Mouse (Mus musculus) urinary bladder, adult 2 months (tissue): ENCODE measurements around the gene Numb. TPM values are rescaled to one million over a fixed set of nuclear protein-coding genes. Genes with fewer than 3 reads are reported as not detected.
"Not testable (repeated sequence)": the region's sequence is repeated elsewhere in the genome, so short reads cannot be mapped to it uniquely, and the experiment has no call there.

Experiments used
- DNase-seq: peaks from one replicate; pipeline ENCODE4 v3.0.0; 2022; ENCODE audit warnings: low spot score
- polyA plus RNA-seq: library from polyadenylated mRNA; depleted of rRNA; stranded (reverse); fragments of >200 nt; gene quantifications from 2 replicates; pipeline ENCODE4 v1.2.3, GENCODE M21; 2012

Gene Numb
- polyA plus RNA-seq, 1 experiment: 59.7 TPM

DNA sequence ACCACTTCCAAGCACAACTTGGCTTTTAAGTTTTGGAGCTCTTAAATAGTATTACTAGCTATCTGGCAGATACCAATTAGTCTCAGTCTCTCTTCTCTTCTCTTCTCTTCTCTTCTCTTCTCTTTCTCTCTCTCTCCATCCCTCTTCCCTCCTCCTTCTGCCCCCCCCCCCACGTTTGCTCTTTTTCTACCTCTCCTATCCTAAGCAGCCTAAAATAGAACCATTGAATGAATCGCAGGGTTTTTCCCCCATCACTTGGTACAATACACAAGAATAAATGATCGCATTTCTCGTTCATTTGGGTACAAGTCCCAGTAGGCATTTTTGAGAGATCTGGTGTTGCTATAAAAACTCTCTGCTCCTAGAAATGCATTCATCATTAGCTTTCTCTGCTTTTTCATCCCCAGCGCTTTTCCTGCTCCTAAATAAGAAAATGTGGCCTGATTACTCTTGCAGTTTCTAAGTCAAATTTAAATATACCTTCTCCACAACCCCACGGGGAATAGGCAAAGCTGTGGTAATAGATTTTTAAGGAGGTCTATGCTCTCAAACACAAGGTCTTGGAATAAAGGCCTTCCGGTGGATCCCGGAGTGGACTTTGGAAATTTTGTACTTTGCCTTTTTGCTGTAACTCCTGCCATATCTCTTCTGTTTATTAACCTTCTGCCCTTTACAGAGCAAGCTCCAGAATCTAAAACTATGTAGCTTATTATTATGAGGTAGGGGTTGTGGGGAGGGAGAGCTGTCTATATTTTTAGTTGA lies 1.2 kb upstream of the Numb start:
- no peak for DNase-seq

DNA sequence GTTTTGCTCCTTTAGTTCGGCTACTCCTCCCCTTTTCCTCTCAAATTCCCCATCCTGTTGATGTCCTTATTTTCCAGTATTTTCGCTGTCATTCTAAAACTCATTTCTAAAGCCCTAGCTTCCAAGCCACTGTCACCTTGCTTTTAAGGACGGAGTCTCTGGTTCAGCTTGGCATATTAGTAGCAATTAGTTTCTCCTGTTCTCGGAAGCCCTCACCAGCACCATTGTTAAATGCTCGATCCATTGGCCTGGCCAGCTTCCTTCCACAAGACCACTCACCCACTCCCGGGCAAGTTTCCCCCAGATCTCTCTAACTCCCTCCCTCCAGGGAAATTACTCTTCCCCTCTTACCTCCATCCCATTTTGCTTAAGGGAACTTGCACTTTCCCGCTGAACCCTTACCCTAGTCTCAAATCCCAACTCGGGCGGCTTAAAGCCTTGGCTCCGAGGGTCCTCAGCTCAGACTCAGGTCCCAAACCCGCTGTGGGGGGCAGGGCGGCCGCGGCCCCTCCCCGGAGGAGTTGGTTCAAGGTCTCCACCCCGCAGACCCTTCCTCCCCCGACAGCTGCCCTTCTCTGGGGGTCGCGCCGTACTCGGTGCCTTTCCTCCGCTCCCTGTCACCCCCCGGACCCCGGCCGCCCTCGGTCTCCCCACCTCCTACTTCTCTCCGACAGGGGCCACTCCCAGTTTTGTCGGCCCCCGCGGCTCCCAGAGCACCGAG lies 853 bp downstream of the Numb start:
- DNase-seq: peak; percentile 34

DNA sequence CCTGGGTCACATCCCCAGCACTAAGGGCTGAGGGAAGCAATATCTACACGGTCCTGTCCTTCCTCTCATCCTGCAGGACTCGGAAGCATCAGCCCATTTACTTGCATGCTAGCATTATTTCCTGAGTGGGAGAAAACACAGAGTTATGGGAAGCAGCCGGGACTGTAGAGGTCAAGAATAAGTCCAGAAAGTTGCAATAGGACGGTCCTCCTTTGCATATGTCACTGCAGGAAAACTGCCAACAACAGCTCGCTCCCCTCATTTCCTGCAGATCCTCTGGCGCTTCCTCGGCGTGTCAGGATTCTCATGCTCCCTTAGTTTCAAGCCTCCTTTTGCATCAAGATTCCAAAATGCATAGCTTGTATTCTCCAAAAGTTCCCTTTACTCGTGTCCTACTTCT lies 4.8 kb downstream of the Numb start:
- DNase-seq: no peak

DNA sequence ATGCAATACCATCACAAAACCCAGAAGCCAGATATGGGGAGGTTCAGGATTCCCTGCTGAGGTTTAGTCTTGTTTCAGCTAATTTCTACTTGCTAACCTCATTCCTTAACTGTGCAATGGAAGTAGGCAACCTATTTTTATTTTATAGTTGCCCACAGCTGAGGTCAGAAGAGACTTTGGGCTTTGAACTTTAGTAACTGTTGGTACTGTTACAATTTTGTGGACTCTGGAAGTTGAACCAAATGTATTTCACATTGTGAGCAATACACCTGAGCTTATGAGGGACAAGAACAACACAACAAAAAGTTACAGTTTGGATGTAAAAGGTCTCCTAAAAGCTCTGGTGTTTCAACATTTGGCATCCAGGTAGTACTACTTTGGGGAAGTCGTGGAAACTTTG lies 6.9 kb downstream of the Numb start:
- DNase-seq: no peak

DNA sequence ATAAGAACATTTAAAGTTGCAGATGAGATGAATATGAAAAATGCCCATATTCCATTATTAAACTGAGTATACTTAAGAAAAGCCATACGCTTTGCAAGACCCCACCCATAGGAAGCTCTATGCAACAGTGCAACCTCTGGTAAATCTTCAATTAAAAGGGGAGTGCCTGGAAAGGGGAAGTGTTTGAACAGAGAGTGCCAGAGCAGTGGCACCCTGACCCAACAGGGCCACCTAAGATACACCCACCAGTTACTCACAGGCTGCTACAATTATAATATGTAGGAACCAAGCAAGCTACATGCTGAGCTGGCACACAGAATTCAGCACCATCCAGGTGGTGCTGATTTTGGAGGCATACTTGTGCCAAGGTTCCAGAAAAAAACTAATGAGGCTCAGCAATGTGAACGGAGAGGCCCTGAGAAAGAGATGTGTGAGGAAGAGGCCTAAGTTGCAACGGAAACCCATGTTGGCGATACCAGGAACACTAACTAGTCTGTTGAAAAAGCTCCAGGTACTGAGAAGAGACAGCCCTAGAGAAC lies 7.5 kb downstream of the Numb start:
- DNase-seq: no peak

DNA sequence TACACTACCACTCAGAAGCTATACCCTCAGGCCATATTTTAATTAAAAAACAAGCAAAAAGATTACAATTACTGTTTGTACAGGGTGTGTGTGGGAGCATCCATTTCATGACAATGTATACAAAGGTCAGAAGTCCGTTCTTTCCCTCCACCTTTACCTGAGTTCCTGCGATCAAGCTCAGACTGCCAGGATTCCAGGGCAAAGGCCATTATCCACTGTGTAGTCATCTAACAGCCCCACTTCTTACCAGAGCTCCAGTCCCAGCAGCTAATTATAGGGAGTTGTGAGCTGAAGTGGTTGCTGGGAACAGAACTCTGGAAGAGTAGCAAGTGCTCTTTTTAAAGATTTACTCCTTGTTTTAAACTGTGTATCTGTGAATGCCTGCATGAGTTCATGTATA lies 11.3 kb downstream of the Numb start:
- DNase-seq: no peak

DNA sequence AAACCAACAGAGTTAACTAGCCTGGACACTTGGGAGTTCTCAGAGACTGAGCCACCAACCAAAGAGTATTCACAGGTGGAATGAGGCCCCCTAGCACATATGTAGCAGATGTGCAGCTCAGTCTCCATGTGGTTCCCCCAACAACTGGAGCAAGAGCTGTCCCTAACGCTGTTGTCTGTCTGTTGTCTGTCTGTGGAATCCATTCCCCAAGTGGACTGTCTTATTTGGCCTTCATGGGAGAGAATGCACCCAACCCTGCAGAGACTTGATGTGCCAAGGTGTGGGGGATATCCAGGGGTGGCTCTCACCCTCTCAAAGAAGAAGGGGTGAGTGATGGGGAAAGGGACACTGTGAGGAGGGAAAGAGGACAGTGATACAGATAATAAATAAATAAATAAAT lies 28.8 kb downstream of the Numb start:
- no peak for DNase-seq

DNA sequence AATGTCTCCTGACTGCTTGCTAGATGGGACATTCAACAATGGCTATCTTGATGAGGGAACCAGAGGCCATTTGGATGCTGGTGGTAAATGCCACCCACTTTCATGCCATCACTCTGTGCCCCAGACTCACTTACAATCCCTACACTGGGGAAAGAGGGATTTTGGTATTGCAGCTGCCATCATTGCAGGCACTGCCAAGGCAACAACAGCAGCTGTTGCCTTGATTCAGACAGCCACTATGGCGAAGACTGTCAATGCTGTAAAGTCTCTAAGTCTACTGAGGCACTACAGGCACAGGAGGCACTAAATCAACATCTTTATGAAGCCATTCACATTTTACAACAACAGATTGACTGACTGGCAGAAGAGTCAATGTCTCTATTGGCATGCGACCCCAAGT lies 30.5 kb downstream of the Numb start:
- DNase-seq: no peak

DNA sequence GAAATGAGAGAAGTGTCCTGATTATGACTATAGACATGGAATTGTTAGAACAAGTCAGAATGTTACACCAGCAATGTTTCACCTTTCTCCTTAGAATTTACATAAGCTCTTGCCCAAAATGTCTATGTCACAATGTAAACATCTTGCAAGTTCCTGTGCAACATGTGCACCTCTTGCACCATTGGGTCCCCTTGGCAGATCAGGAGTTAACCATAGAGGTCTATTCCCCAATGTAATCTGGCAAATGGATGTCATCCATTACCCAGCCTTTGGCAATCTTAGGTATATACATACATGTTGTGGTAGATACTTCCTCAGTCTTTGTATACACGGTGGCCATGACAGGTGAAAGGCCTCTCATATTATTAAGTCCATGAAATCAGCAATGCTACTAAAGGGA lies 32.6 kb downstream of the Numb start:
- DNase-seq: no peak

DNA sequence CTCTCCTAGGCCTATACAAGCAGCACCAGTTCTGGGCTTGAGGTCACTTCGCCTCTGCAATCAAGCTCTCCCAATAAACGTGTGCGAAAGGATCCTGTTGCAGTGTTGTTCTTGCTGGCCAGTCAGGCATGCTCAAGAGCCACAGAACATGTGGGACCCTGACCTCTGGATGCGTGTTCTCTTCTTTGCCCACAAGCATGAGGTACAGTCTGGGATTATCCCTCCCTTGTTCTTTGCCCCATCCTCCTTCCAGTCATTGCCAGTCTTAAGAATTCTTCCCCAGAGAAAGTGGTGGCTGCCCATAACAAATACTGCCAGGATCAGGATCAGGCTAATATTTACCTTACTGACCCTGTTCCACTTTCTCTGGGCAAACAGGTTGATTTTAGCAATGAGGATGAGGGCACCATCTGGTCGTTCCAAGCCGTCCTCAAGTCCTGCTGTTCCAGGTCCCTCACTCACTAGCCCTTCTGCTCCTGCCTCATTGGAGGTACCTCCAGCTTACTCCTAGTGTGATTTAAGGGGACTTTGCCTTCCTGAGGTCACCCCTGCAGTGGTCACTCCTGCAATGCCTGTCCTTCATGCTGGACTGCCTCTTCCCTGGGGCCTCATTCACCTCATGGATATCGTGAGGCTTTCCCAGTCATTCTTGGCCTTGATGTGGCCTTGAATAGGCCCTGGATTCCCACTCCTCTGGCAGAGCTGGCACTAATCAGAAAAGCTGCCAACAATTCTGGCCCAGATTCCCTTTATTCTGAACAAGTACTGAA lies 36.0 kb downstream of the Numb start:
- no peak for DNase-seq

DNA sequence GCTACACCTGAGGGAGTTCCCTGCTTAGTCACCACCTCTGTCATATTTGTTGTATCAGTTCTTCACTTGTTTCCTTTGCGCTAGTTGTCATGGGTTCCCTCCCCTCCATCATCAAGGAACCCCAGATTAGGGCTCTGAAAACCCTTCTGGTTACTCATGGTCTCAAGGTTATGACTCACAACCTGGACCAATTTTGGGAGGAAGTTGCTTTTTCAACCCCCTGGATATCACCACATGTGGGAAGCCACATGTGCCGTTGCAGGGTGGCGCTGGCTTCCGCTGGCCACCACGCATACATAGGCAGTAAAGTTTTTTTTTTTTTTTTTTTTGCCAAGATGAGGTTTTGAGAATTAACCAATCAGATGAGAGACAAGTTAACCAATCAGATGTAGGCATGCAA lies 36.7 kb downstream of the Numb start:
- DNase-seq: not testable (repeated sequence)

DNA sequence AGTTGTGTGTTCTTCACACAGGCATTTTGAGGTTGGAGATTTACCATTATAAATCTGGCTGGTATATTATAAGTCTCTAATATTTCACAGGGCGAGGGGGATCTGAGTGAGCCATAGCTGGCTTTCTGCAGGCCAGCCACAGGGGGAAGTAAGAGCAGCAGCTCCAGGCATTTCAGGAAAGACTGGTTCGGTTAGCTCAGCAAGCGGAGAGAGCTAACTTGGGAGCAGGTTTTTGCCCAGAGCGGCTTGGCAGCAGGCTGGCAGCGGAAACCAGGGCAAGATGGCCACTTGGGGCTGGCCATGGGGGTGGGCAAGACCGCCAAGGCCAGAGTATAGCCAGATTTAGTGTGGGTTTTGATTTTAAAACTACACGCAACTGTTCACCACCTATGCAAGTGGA lies 39.2 kb downstream of the Numb start:
- peak; percentile 32 for DNase-seq

DNA sequence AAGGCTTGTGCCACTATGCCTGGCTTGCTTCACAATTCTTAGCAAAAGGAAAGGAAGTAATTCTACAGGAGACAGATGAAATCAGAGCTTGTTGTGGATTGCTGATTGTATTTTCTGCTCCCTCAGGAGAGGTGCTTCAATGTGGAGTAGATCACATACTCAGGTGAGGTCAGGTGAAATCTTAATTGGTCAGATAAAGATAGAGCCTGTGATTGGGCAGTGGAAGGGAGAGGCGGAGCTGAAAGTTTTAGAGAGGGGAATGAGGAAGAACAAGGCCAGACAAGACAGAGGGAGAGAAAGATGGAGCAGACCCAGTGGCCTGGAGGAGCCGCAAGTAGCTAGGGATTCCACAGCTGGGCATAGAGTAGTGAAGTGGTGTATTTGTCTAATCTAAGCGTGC lies 39.6 kb downstream of the Numb start:
- no peak for DNase-seq

DNA sequence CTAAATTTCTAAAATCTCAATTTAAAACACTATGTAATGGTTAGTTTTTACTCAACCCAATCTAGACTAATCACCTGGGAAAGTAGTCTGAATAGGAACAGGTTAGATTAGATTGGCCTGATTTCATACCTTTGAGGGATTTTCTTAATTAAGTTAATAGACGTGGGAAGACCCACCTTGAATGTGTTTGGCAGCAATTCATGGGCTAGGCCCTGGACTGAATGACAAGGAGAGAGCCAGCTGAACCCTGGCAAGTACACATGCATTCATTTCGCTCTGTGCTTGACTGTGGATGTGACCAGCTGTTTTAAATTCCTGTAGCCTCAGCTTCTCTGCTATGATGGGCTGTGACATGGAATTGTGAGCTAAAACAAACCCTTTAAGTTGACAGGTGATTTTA lies 40.8 kb downstream of the Numb start:
- no peak for DNase-seq

DNA sequence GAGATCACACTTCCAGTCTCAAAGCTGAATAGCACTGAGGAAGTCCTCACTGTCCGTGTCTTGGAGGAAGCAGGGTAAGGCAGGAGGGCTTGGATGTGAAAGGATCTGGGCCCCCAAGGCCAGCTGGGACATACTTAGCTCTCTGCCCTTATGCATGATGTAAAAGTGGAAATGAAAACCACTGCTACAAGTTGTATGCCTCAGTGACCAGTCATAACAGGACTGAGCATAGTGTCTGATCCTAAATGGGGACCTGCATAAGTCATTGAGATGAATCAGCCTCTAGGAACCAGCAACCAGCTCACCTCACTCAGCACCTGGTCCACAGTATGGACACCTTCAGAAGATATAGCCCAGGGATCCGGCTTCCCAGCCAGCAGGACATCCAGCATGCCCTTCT lies 46.6 kb downstream of the Numb start:
- DNase-seq: no peak

DNA sequence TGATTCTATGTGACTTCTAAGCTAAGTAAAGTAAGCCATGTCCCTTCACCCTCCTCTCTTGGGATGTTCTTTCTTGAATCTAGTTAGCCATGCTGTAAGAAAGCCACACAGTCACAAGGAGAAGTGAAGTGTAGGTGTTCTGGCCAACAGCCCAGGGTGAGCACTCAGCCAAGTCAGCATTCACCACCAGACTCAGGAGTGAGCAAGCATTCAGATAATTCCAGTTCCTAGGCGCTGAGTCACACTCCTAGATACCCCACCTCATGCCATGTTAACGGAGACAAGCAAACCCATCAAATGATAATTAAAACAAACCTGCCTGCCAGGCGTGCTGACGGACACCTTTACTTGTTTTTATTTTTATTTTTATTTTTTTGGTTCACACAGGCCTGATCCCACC lies 47.1 kb downstream of the Numb start:
- DNase-seq: no peak

DNA sequence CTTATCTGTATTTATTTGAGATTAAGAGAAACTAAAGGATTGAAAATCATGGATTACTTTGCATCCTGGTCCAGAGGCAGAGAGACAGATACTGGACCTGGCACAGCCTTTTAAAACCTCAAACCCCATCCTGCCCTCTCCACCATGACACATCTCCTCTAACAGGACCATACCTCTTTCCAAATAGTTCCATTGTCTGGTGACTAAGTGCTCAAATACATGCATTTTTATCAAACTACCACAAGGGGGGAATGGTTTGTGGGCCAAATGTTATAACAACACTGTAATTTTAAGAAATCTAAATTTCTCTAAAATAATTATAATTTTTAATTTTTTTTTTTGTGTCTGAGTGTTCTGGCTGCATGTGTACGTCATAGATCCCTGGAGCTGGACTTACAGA lies 57.2 kb downstream of the Numb start:
- DNase-seq: no peak

DNA sequence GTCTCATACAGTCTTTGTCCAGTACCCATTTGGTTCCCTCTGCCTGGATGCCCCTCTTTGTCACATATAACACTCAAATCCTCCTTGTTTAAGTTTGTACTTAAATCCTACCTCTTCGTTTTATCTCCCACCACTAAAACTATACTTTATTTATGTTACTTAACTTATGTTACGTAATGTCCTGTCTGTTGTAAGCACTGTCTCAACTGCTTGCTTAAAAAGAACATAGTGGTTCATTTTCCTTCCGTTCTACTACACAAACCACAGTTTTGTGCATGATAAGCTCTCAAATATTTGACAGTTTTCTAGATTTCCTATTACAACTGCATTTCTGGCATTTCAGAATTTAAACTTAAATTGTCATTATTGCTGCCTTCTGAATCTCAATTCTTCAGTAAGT lies 59.9 kb downstream of the Numb start:
- no peak for DNase-seq

DNA sequence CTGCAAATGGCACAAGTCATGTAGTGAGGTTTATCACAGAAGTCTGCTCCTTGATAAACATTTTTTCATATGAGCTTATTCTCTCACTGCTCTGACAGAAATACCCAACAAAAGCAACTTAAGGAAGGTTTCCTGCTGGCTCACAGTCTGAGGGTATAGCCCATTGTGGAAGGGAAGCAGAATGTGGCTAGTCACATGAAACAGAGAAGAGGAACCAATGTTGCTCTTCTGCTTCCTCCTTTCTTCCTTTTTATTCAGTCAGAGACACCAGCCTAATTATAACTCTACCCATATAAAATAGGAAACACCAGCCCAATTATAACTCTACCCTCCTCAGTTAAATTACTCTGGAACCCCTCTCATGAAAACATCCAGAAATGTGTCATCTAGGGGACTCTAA lies 61.0 kb downstream of the Numb start:
- DNase-seq: no peak

DNA sequence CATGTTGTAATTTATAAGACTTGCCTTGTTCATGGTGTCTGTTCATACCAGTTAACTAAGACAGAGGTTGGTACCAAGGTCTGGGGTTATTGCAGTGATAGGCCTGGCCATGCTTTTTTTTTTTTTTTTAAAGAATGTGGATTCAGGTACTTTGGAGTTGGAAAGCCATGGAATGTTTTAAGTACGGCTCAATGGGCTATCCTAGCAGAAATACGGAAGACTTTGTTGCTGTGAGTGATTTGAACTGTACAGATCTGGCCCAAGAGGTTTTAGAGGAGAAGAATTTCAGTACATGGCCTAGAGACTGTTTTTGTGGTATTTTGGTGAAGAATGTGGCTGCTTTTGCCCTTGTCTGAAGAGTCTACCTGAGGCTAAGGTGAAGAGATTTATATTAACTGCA lies 63.7 kb downstream of the Numb start:
- DNase-seq: no peak

DNA sequence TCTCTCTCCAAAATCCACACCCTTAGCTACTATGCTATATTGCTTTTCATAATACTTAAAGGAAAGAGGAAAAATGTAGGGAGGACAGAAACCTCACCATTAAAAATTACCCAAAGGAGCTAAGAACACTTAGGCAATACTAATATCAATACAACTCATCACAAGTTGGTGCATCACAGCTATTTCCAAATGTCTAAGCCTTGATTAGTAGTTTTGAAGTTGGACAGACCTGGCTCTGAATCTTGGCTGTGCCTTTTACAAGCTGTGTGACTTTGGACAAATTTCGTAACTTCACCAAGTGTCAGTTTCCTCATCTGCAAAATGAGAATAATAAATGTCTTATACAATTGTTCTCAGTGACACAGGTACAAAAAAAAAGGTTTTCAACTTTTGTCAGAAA lies 66.5 kb downstream of the Numb start:
- no peak for DNase-seq

DNA sequence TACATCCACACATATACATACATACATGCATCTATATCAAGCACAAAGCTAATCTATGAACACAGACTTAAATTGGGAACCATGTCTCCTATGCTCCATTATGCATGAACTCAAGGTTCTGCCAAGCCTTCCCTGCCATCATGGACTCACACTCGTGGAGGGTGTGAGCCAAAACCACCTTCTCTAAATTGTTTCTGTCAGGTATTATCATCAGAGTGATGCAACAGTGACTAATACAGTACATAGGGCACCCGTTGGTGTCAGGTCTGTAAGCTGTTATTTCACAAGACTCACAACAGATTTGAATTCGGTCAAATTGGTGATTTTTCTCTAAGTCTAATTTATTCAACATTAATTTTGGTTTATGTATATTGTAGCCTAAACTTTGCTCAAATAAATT lies 67.5 kb downstream of the Numb start:
- DNase-seq: no peak
